Mouse (Mus musculus) CH12.LX (cell line): Measurements from ENCODE around the gene P2ry1.

Source experiments
- CTCF ChIP-seq, 2 experiments: IDR thresholded peaks in 1 of 2; conservative IDR thresholded peaks in 1 of 2; 2 replicates each; pipeline ENCODE4 v1.5.1; 2011 to 2012; ENCODE audit warnings: low read depth in 2 of 2, low read length in 2 of 2, improper control_type of control experiment in 1 of 2, inconsistent platforms in 1 of 2, mild to moderate bottlenecking in 1 of 2, moderate library complexity in 1 of 2
- EP300 ChIP-seq: IDR thresholded peaks from 2 replicates; pipeline ENCODE4 v1.6.1; 2011; ENCODE audit warnings: low read length, improper control_type of control experiment
- MAFK ChIP-seq: IDR thresholded peaks from 2 replicates; pipeline ENCODE4 v1.6.1; 2011; ENCODE audit warnings: low read length, improper control_type of control experiment; ENCODE audit not compliant: insufficient replicate concordance
- POLR2A ChIP-seq: IDR thresholded peaks from 2 replicates; pipeline ENCODE4 v1.6.1; 2011; ENCODE audit warnings: low read depth, mild to moderate bottlenecking, improper control_type of control experiment, low read length

- TF ChIP-seq CTCF (conservative IDR thresholded peaks at IDR 0.05 in 1 of 2, IDR thresholded peaks at IDR 0.05 in 1 of 2; ENCODE audit: low read depth in 2 of 2, low read length in 2 of 2): no peak
- TF ChIP-seq MAFK: no peak
- no peak for TF ChIP-seq EP300
- no peak for TF ChIP-seq POLR2A
These were observed 29.5 kb downstream of the P2ry1 start for GRCm38 (mm10) chr3:61032100-61032499.
